Mouse (Mus musculus) central nervous system, embryonic 18 days (tissue): ENCODE results near the gene Adgrg1. TPM values are rescaled to one million over a fixed set of nuclear protein-coding genes. Genes with fewer than 3 reads are reported as not detected.

Experiments used
- polyA plus RNA-seq: library from polyadenylated mRNA; depleted of rRNA; stranded (reverse); fragments of >200 nt; gene quantifications from 2 replicates; pipeline ENCODE4 v1.2.3, GENCODE M21; 2012; rRNA removed

Adgrg1 gene
- 235 and 266 TPM in 2 replicates for polyA plus RNA-seq

GRCm38 (mm10) chr8:94974467-94975165 lies at the start of gene Adgrg1:
TSS of gene Adgrg1 (plus strand) at chr8:94974751.

GRCm38 (mm10) chr8:95017451-95017850 lies 42.9 kb downstream of the Adgrg1 start, which contains the start of gene Adgrg3:
TSS of gene Adgrg3 (plus strand) at chr8:95017692.

GRCm38 (mm10) chr8:95054927-95055510 lies 80.5 kb downstream of the Adgrg1 start, which contains the start of gene Drc7:
TSS of gene Drc7 (plus strand) at chr8:95055103.

Other genes starting within 250 kb of the Adgrg1 start
- gene Ccl22, start 229.2 kb upstream of the Adgrg1 start, polyA plus RNA-seq: not detected in 2 replicates
- 58.1 and 65.6 TPM in 2 replicates for gene Cx3cl1, start 202.7 kb upstream of the Adgrg1 start, polyA plus RNA-seq
- 0.17 and 0.40 TPM in 2 replicates for gene Ccl17, start 164.3 kb upstream of the Adgrg1 start, polyA plus RNA-seq
- gene Coq9, start 136.4 kb upstream of the Adgrg1 start, polyA plus RNA-seq: 55.4 and 57.2 TPM in 2 replicates
- 58.0 and 61.1 TPM in 2 replicates for gene Ciapin1, start 136.4 kb upstream of the Adgrg1 start, polyA plus RNA-seq
- 111 and 114 TPM in 2 replicates for gene Polr2c, start 117.3 kb upstream of the Adgrg1 start, polyA plus RNA-seq
- 118 and 120 TPM in 2 replicates for gene Dok4, start 98.4 kb upstream of the Adgrg1 start, polyA plus RNA-seq
- 5.9 and 6.8 TPM in 2 replicates for gene Ccdc102a, start 56.7 kb upstream of the Adgrg1 start, polyA plus RNA-seq
- gene Adgrg5, start 51.1 kb upstream of the Adgrg1 start, polyA plus RNA-seq: 0.13 TPM in 2 replicates
- 1.5 and 2.0 TPM in 2 replicates for gene Adgrg3, start 42.9 kb downstream of the Adgrg1 start, polyA plus RNA-seq
- 3.4 and 4.0 TPM in 2 replicates for gene Drc7, start 80.4 kb downstream of the Adgrg1 start, polyA plus RNA-seq
- gene Katnb1, start 106.4 kb downstream of the Adgrg1 start, polyA plus RNA-seq: 49.1 and 57.4 TPM in 2 replicates
- 38.4 and 40.3 TPM in 2 replicates for gene Kifc3, start 228.1 kb downstream of the Adgrg1 start, polyA plus RNA-seq